Mouse (Mus musculus): ENCODE measurements at regions not wholly inside any gene's neighbourhood (a gene's known extent, or its start where the extent isn't known, plus 50 kb on each side); places are given as distances from the start of the nearest gene placed in this dataset.

GRCm38 (mm10) chr8:101444730-101445129 lies 1340.7 kb downstream of the Cdh11 start:
- 85% methylated on average over 1 of the region's 1 CpGs for WGBS
- H3K4me3 ChIP-seq = no peak overlapping the region
- DNase-seq (ENCODE audit: low spot score) = no peak

GRCm38 (mm10) chr8:101442563-101442962 lies 1342.9 kb downstream of the Cdh11 start:
- H3K27me3 ChIP-seq (ENCODE audit: insufficient read depth, poor library complexity, severe bottlenecking) = no peaks in the 10 kb centered on the region
- no peak overlapping the region for H3K4me3 ChIP-seq
- 92% methylated on average over 2 of the region's 2 CpGs for WGBS
- no peaks in the 10 kb centered on the region for H3K4me1 ChIP-seq (replicated peaks)
- no peaks in the 10 kb centered on the region for H3K36me3 ChIP-seq
- H3K27ac ChIP-seq = no peak overlapping the region
- no peak for DNase-seq (ENCODE audit: low spot score)
- no peaks in the 10 kb centered on the region for H3K9me3 ChIP-seq

More at GRCm38 (mm10) chr8:101444730-101445129, 1340.7 kb downstream of the Cdh11 start:
- no peaks in the 10 kb centered on the region for H3K9me3 ChIP-seq
- H3K27ac ChIP-seq = no peak overlapping the region
- H3K4me1 ChIP-seq (replicated peaks) = no peaks in the 10 kb centered on the region
- no peaks in the 10 kb centered on the region for H3K36me3 ChIP-seq
- no peaks in the 10 kb centered on the region for H3K27me3 ChIP-seq (ENCODE audit: insufficient read depth, poor library complexity, severe bottlenecking)

DNA sequence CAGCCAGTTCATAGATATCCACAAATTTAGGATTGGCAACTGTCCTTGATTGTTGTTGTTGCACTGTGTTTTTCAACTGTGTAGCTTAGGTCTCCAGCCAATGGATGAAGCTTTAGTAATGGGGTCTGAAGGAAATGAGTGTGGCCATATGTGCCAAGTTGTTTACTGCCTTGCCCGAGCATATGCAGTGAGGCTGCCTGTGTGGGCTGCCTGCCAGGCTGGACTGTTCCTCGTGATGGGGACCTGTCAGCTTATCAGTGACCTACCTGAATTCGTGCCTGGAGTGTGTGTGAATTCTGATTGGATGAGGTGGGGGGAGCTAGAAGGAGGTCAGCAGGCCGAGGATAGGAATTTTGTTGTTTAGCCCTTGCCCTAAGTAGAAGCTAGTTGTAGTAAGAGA lies 1349.8 kb downstream of the Cdh11 start:
- WGBS = 66% methylated on average over 4 of the region's 4 CpGs
- no peak for DNase-seq (ENCODE audit: low spot score)
- H3K27me3 ChIP-seq (ENCODE audit: insufficient read depth, poor library complexity, severe bottlenecking) = no peaks in the 10 kb centered on the region
- no peak overlapping the region for H3K4me3 ChIP-seq
- H3K4me1 ChIP-seq (replicated peaks) = no peaks in the 10 kb centered on the region
- H3K36me3 ChIP-seq = no peaks in the 10 kb centered on the region
- no peaks in the 10 kb centered on the region for H3K9me3 ChIP-seq
- H3K27ac ChIP-seq = no peak overlapping the region

Data from hindbrain, embryonic 10.5 days (tissue).